Mouse (Mus musculus) stomach, embryonic 14.5 days (tissue): ENCODE results near the gene Cmtr1. TPM values are rescaled to one million over a fixed set of nuclear protein-coding genes. Genes with fewer than 3 reads are reported as not detected.

Experiments used
- ATAC-seq: fragments of 200-750 bp; cut with Nextera tagmentation; 2 replicates; pipeline ENCODE4 v1.8.0; 2017; ENCODE audit warnings: low read depth, moderate TSS enrichment; ENCODE audit not compliant: insufficient number of reproducible peaks, insufficient read depth, low FRiP score
- H3K27ac ChIP-seq: fragments of 300-500 bp; sonication (generic); 2 replicates; pipeline ENCODE4 v1.5.1; 2014; ENCODE audit warnings: mild to moderate bottlenecking, low read length, moderate library complexity, mixed read lengths
- H3K27me3 ChIP-seq: fragments of 300-500 bp; sonication (generic); 2 replicates; pipeline ENCODE4 v1.6.1; 2014; ENCODE audit warnings: low read length, control low read depth, mixed read lengths; ENCODE audit not compliant: control insufficient read depth, insufficient read depth
- H3K36me3 ChIP-seq: fragments of 300-500 bp; sonication (generic); 2 replicates; pipeline ENCODE4 v1.6.1; 2014; ENCODE audit warnings: mild to moderate bottlenecking, control low read depth, low read length, moderate library complexity, mixed read lengths; ENCODE audit not compliant: control insufficient read depth, insufficient read depth
- H3K4me1 ChIP-seq: fragments of 300-500 bp; sonication (generic); 2 replicates; pipeline ENCODE4 v1.6.1; 2014; ENCODE audit warnings: low read length, control low read depth, mixed read lengths; ENCODE audit not compliant: control insufficient read depth, insufficient read depth
- H3K4me2 ChIP-seq: fragments of 300-500 bp; sonication (generic); replicated peaks from 2 replicates; pipeline ENCODE4 v1.6.1; 2014; ENCODE audit warnings: low read depth, low read length, control low read depth
- H3K4me3 ChIP-seq: fragments of 300-500 bp; sonication (generic); 2 replicates; pipeline ENCODE4 v1.5.1; 2014; ENCODE audit warnings: low read depth, low read length, control low read depth
- H3K9ac ChIP-seq: fragments of 300-500 bp; sonication (generic); replicated peaks from 2 replicates; pipeline ENCODE4 v1.6.1; 2014; ENCODE audit warnings: low read depth, mild to moderate bottlenecking, control low read depth, low read length, moderate library complexity, mixed read lengths
- H3K9me3 ChIP-seq: fragments of 300-500 bp; sonication (generic); 2 replicates; pipeline ENCODE4 v1.6.1; 2016; ENCODE audit warnings: low read depth, low read length, control low read depth; ENCODE audit not compliant: control insufficient read depth
- WGBS: fragments of 180-500 bp; shearing (Covaris S2); extraction: QIAGEN DNeasy Blood & Tissue Kit; methylation state at CpG from one replicate; pipeline ENCODE4 v1.1.7; 2014; 5-methylcytosine and 5-hydroxymethylcytosine counted together
- polyA plus RNA-seq: library from polyadenylated mRNA; unstranded; fragments of >200 nt; fragmentation: Nextera tagmentation; extraction: Ambion mirVana; gene quantifications from 2 replicates; pipeline ENCODE4 v1.2.1, GENCODE M21; 2014

Gene Cmtr1
- polyA plus RNA-seq, 1 experiment from 2014 or later: 117 TPM

GRCm38 (mm10) chr17:29686771-29687170 is 26.4 kb downstream of the Cmtr1 start:
- ATAC-seq: no peak
- H3K9me3 ChIP-seq: no peaks in the 10 kb centered on the region
- H3K27me3 ChIP-seq: no peaks in the 10 kb centered on the region
- WGBS: 95% methylated on average over 5 of the region's 5 CpGs
- no peak overlapping the region for H3K27ac ChIP-seq
- H3K4me3 ChIP-seq: no peak overlapping the region
- no peak overlapping the region for H3K4me2 ChIP-seq
- peaks cover 67% of the 10 kb centered on the region for H3K36me3 ChIP-seq
- no peak overlapping the region for H3K9ac ChIP-seq
- H3K4me1 ChIP-seq: no peaks in the 10 kb centered on the region

- Histone ChIP-seq H3K9me3 (no peaks in the 10 kb centered on the region), H3K4me3 (no peak overlapping the region), H3K4me2 (no peak overlapping the region), H3K9ac (no peak overlapping the region), H3K4me1 (no peaks in the 10 kb centered on the region), H3K27ac (no peak overlapping the region), H3K27me3 (no peaks in the 10 kb centered on the region), H3K36me3 (peaks cover 63% of the 10 kb centered on the region)
- no peak for ATAC-seq
- 89% methylated on average over 6 of the region's 6 CpGs for WGBS
Measured at GRCm38 (mm10) chr17:29687373-29687772, 27.0 kb downstream of the Cmtr1 start.

- H3K4me2 ChIP-seq: no peak overlapping the region
- H3K27ac ChIP-seq: no peak overlapping the region
- H3K36me3 ChIP-seq: peaks cover 63% of the 10 kb centered on the region
- no peaks in the 10 kb centered on the region for H3K9me3 ChIP-seq
- no peak overlapping the region for H3K4me3 ChIP-seq
- WGBS: 92% methylated on average over 10 of the region's 10 CpGs
- no peak overlapping the region for H3K9ac ChIP-seq
- no peak for ATAC-seq
- no peaks in the 10 kb centered on the region for H3K27me3 ChIP-seq
- no peaks in the 10 kb centered on the region for H3K4me1 ChIP-seq
Measured at GRCm38 (mm10) chr17:29688610-29689009, 28.2 kb downstream of the Cmtr1 start.

- H3K9me3 ChIP-seq: no peaks in the 10 kb centered on the region
- no peak for ATAC-seq
- H3K36me3 ChIP-seq: peaks cover 67% of the 10 kb centered on the region
Measured at GRCm38 (mm10) chr17:29690257-29690656, 29.9 kb downstream of the Cmtr1 start.

GRCm38 (mm10) chr17:29692827-29693226 is 32.4 kb downstream of the Cmtr1 start:
- no peak overlapping the region for H3K9ac ChIP-seq
- ATAC-seq: no peak
- no peaks in the 10 kb centered on the region for H3K27me3 ChIP-seq
- H3K9me3 ChIP-seq: no peaks in the 10 kb centered on the region
- H3K27ac ChIP-seq: no peak overlapping the region
- peaks cover 57% of the 10 kb centered on the region for H3K36me3 ChIP-seq
- H3K4me3 ChIP-seq: no peak overlapping the region
- no peak overlapping the region for H3K4me2 ChIP-seq
- 87% methylated on average over 2 of the region's 2 CpGs for WGBS
- H3K4me1 ChIP-seq: no peaks in the 10 kb centered on the region

More at GRCm38 (mm10) chr17:29690257-29690656, 29.9 kb downstream of the Cmtr1 start:
- Histone ChIP-seq H3K4me3 (no peak overlapping the region), H3K9ac (no peak overlapping the region), H3K4me1 (no peaks in the 10 kb centered on the region), H3K27me3 (no peaks in the 10 kb centered on the region), H3K27ac (no peak overlapping the region), H3K4me2 (no peak overlapping the region)
- WGBS: 81% methylated on average over 6 of the region's 6 CpGs

- WGBS: 71% methylated on average over 2 of the region's 2 CpGs
- H3K27me3 ChIP-seq: no peaks in the 10 kb centered on the region
- H3K9me3 ChIP-seq: no peaks in the 10 kb centered on the region
- no peak overlapping the region for H3K4me3 ChIP-seq
- peaks cover 59% of the 10 kb centered on the region for H3K36me3 ChIP-seq
- H3K27ac ChIP-seq: no peak overlapping the region
- no peaks in the 10 kb centered on the region for H3K4me1 ChIP-seq
- no peak for ATAC-seq
- no peak overlapping the region for H3K9ac ChIP-seq
- H3K4me2 ChIP-seq: no peak overlapping the region
Measured at GRCm38 (mm10) chr17:29693571-29693970, 33.2 kb downstream of the Cmtr1 start.

- Histone ChIP-seq H3K9me3 (no peaks in the 10 kb centered on the region), H3K36me3 (peaks cover 65% of the 10 kb centered on the region), H3K4me3 (no peak overlapping the region), H3K27ac (no peak overlapping the region), H3K9ac (no peak overlapping the region), H3K4me1 (no peaks in the 10 kb centered on the region), H3K27me3 (no peaks in the 10 kb centered on the region), H3K4me2 (no peak overlapping the region)
- no peak for ATAC-seq
- 84% methylated on average over 4 of the region's 4 CpGs for WGBS
Measured at GRCm38 (mm10) chr17:29694516-29694915, 34.1 kb downstream of the Cmtr1 start.

- no peak overlapping the region for H3K4me3 ChIP-seq
- no peak overlapping the region for H3K9ac ChIP-seq
- H3K27ac ChIP-seq: no peak overlapping the region
- H3K4me2 ChIP-seq: no peak overlapping the region
- H3K4me1 ChIP-seq: no peaks in the 10 kb centered on the region
- no peak for ATAC-seq
- H3K9me3 ChIP-seq: no peaks in the 10 kb centered on the region
- 97% methylated on average over 8 of the region's 8 CpGs for WGBS
- no peaks in the 10 kb centered on the region for H3K27me3 ChIP-seq
- H3K36me3 ChIP-seq: peaks cover 61% of the 10 kb centered on the region
Measured at GRCm38 (mm10) chr17:29696940-29697339, 36.5 kb downstream of the Cmtr1 start.

GRCm38 (mm10) chr17:29698421-29698820 is 38.0 kb downstream of the Cmtr1 start:
- Histone ChIP-seq H3K4me2 (no peak overlapping the region), H3K27me3 (no peaks in the 10 kb centered on the region), H3K4me3 (no peak overlapping the region), H3K9ac (no peak overlapping the region), H3K36me3 (peaks cover 75% of the 10 kb centered on the region), H3K27ac (no peak overlapping the region), H3K4me1 (no peaks in the 10 kb centered on the region), H3K9me3 (no peaks in the 10 kb centered on the region)
- no peak for ATAC-seq
- 90% methylated on average over 6 of the region's 6 CpGs for WGBS
